Mouse (Mus musculus) cortical plate, adult 2 months (tissue): Measurements from ENCODE around the gene Gm21800. TPM values are rescaled to one million over a fixed set of nuclear protein-coding genes. Genes with fewer than 3 reads are reported as not detected.
"Not testable (repeated sequence)": the region's sequence is repeated elsewhere in the genome, so short reads cannot be mapped to it uniquely, and the experiment has no call there.

ENCODE experiments used
- H3K27ac ChIP-seq: fragments of 200-500 bp; 2 replicates; pipeline ENCODE4 v1.5.1; 2012; ENCODE audit warnings: low read length, control low read depth, inconsistent platforms; ENCODE audit not compliant: insufficient read depth
- H3K4me1 ChIP-seq: fragments of 200-500 bp; 2 replicates; pipeline ENCODE4 v1.6.1; 2011; ENCODE audit warnings: low read length; ENCODE audit not compliant: control insufficient read depth, insufficient read depth
- H3K4me3 ChIP-seq: fragments of 200-500 bp; 2 replicates; pipeline ENCODE4 v1.5.1; 2011; ENCODE audit warnings: mild to moderate bottlenecking, low read length, control low read depth; ENCODE audit not compliant: insufficient read depth
- polyA plus RNA-seq: library from polyadenylated mRNA; depleted of rRNA; stranded (reverse); fragments of >200 nt; gene quantifications from 2 replicates; pipeline ENCODE4 v1.2.3, GENCODE M21; 2012; rRNA removed

Gm21800 gene
- polyA plus RNA-seq = not detected in 2 replicates

- not testable (repeated sequence) for H3K4me3 ChIP-seq, H3K4me1 ChIP-seq, H3K27ac ChIP-seq
Measured at GRCm38 (mm10) chrY:41406198-41406597, at the start of gene Gm21800. Gene Gm21800 (plus strand): TSS chrY:41406498.
